Mouse (Mus musculus): ENCODE measurements around the gene Pou2f3.
A peak's percentile ranks its signal among the peaks of the same experiment; 100 is the strongest.
"Not testable (repeated sequence)": the region's sequence is repeated elsewhere in the genome, so short reads cannot be mapped to it uniquely, and the experiment has no call there.

Pou2f3 gene

GRCm38 (mm10) chr9:43167081-43167480 lies 43.1 kb downstream of the Pou2f3 start:
- no peak for DNase-seq (ENCODE audit: low spot score in 2 of 2)

- DNase-seq (ENCODE audit: low spot score in 2 of 2): no peak
Observed at GRCm38 (mm10) chr9:43166346-43166745, 43.8 kb downstream of the Pou2f3 start.

- DNase-seq (ENCODE audit: low spot score in 2 of 2): no peak
Observed at GRCm38 (mm10) chr9:43155960-43156359, 54.2 kb downstream of the Pou2f3 start.

- DNase-seq (ENCODE audit: low spot score in 2 of 2): no peak
Observed at GRCm38 (mm10) chr9:43151779-43152178, 58.4 kb downstream of the Pou2f3 start.

GRCm38 (mm10) chr9:43150957-43151356 lies 59.2 kb downstream of the Pou2f3 start:
- peak in 1 of 2 experiments; percentile 21 for DNase-seq (ENCODE audit: low spot score in 2 of 2)

GRCm38 (mm10) chr9:43150075-43150474 lies 60.1 kb downstream of the Pou2f3 start:
- DNase-seq (ENCODE audit: low spot score in 2 of 2): peak in 1 of 2 experiments; percentile 36

- DNase-seq (ENCODE audit: low spot score in 2 of 2): no peak
Observed at GRCm38 (mm10) chr9:43149498-43149897, 60.7 kb downstream of the Pou2f3 start.

GRCm38 (mm10) chr9:43145196-43145595 lies 65.0 kb downstream of the Pou2f3 start:
- no peak for DNase-seq (ENCODE audit: low spot score in 2 of 2)

- no peak for DNase-seq (ENCODE audit: low spot score in 2 of 2)
Observed at GRCm38 (mm10) chr9:43144206-43144810, 65.9 kb downstream of the Pou2f3 start.

GRCm38 (mm10) chr9:43141839-43142238 lies 68.3 kb downstream of the Pou2f3 start:
- peak; percentile 57 to 83 for DNase-seq (ENCODE audit: low spot score in 2 of 2)

GRCm38 (mm10) chr9:43133525-43133924 lies 76.6 kb downstream of the Pou2f3 start:
- DNase-seq (ENCODE audit: low spot score in 2 of 2): no peak

GRCm38 (mm10) chr9:43132380-43132779 lies 77.8 kb downstream of the Pou2f3 start:
- DNase-seq (ENCODE audit: low spot score in 2 of 2): no peak

GRCm38 (mm10) chr9:43131940-43132339 lies 78.2 kb downstream of the Pou2f3 start:
- no peak for DNase-seq (ENCODE audit: low spot score in 2 of 2)

GRCm38 (mm10) chr9:43130684-43131083 lies 79.5 kb downstream of the Pou2f3 start:
- no peak for DNase-seq (ENCODE audit: low spot score in 2 of 2)

GRCm38 (mm10) chr9:43127101-43127787 lies 82.9 kb downstream of the Pou2f3 start:
- DNase-seq (ENCODE audit: low spot score in 2 of 2): no peak

GRCm38 (mm10) chr9:43122379-43122778 lies 87.8 kb downstream of the Pou2f3 start:
- no peak for DNase-seq (ENCODE audit: low spot score in 2 of 2)

GRCm38 (mm10) chr9:43121948-43122347 lies 88.2 kb downstream of the Pou2f3 start:
- not testable (repeated sequence) for DNase-seq (ENCODE audit: low spot score in 2 of 2)

GRCm38 (mm10) chr9:43116997-43117336 lies 93.2 kb downstream of the Pou2f3 start:
- DNase-seq (ENCODE audit: low spot score in 2 of 2): no peak

- DNase-seq (ENCODE audit: low spot score in 2 of 2): peak; percentile 89
Observed at GRCm38 (mm10) chr9:43116134-43116996, 93.8 kb downstream of the Pou2f3 start, which contains the start of gene Tmem136. Tmem136 (minus strand) TSS chr9:43116570.

- no peak for DNase-seq (ENCODE audit: low spot score in 2 of 2)
Observed at GRCm38 (mm10) chr9:43115431-43116133, 94.6 kb downstream of the Pou2f3 start.

GRCm38 (mm10) chr9:43114833-43115232 lies 95.3 kb downstream of the Pou2f3 start:
- DNase-seq (ENCODE audit: low spot score in 2 of 2): no peak
